In genomic region chr6:8951884-8952590, GRCm38 (mm10) we compare ENCODE assay signal across 11 mouse cellular contexts. TPM values are rescaled to one million over a fixed set of nuclear protein-coding genes. Genes with fewer than 3 reads are reported as not detected.
DNase-seq lines count a peak whose midpoint lies in the region; ATAC-seq and TF ChIP-seq lines count a peak whose summit lies in the region.
"Had no signal": no experiment of that assay in that cellular context is flagged by ENCODE, and none has a peak within 500 bp of the region (broad histone marks: within the 10 kb centered on the region; RNA-seq: fewer than 3 reads in every experiment).

No protein-coding gene starts in this region.

- H3K4me1 ChIP-seq in stomach, embryonic 15.5 days: peaks cover 5% of the 10 kb centered on the region
- no peaks in the 10 kb centered on the region for H3K4me1 ChIP-seq in stomach, postnatal 0 days (replicated peaks; ENCODE audit: control insufficient read depth, insufficient read depth)
- H3K4me1 ChIP-seq in midbrain, embryonic 10.5 days: peaks cover 56% of the 10 kb centered on the region

- H3K4me2 ChIP-seq in stomach, embryonic 15.5 days: peak overlapping the region; percentile 62
- H3K4me2 ChIP-seq in stomach, postnatal 0 days (replicated peaks; ENCODE audit: low read depth): no peak overlapping the region

- H3K9ac ChIP-seq in stomach, embryonic 15.5 days: no peak overlapping the region
- H3K9ac ChIP-seq in stomach, postnatal 0 days (ENCODE audit: low read length): no peak overlapping the region
- H3K9ac ChIP-seq: lung, embryonic 14.5 days had no signal

- no peak overlapping the region for H3K27ac ChIP-seq in stomach, embryonic 15.5 days
- no peak overlapping the region for H3K27ac ChIP-seq in stomach, postnatal 0 days (replicated peaks)
- no peak overlapping the region for H3K27ac ChIP-seq in midbrain, embryonic 10.5 days (replicated peaks)
- H3K27ac ChIP-seq: kidney, postnatal 0 days had no signal

- H3K36me3 ChIP-seq in stomach, embryonic 15.5 days: no peaks in the 10 kb centered on the region
- no peaks in the 10 kb centered on the region for H3K36me3 ChIP-seq in stomach, postnatal 0 days (ENCODE audit: control insufficient read depth, insufficient read depth, low read length)
- no peaks in the 10 kb centered on the region for H3K36me3 ChIP-seq in midbrain, embryonic 10.5 days

- TF ChIP-seq EP300 in stomach, postnatal 0 days (optimal IDR thresholded peaks at IDR 0.05): no peak

- DNase-seq in embryo, embryonic 10.5 days (ENCODE audit: low spot score): peak; percentile 10
- DNase-seq in embryo, embryonic 11 days: no peak
- no peak for DNase-seq in stomach, postnatal 0 days (ENCODE audit: low spot score)
- no peak for DNase-seq in midbrain, embryonic 10.5 days (ENCODE audit: low spot score)
- no peak for DNase-seq in adrenal gland, postnatal 25 days
- DNase-seq in spleen, postnatal 10 days (ENCODE audit: low spot score in 2 of 2): no peak

- ATAC-seq in stomach, embryonic 15.5 days (ENCODE audit: insufficient read depth, low FRiP score, low read depth): no peak
- no peak for ATAC-seq in stomach, postnatal 0 days (ENCODE audit: low FRiP score, low TSS enrichment)
- ATAC-seq in megakaryocyte, adult 5-6 weeks (ENCODE audit: poor library complexity, severe bottlenecking): no peak

- no peak for TF ChIP-seq CTCF in stomach, postnatal 0 days (IDR thresholded peaks at IDR 0.05; ENCODE audit: low read depth)

- 22% methylated on average over 15 of the region's 15 CpGs for WGBS in stomach, embryonic 15.5 days
- 24% methylated on average over 15 of the region's 15 CpGs for WGBS in stomach, postnatal 0 days
- 13% methylated on average over 15 of the region's 15 CpGs for WGBS in midbrain, embryonic 10.5 days

- H3K4me3 ChIP-seq in stomach, embryonic 15.5 days (replicated peaks): no peak overlapping the region
- no peak overlapping the region for H3K4me3 ChIP-seq in stomach, postnatal 0 days (ENCODE audit: low read depth, low read length)
- H3K4me3 ChIP-seq in midbrain, embryonic 10.5 days: peak overlapping the region; percentile 61; the same call in 1 of the 2 replicates
- H3K4me3 ChIP-seq: erythroblast, embryonic 14.5 days had no signal

- no peaks in the 10 kb centered on the region for H3K9me3 ChIP-seq in stomach, embryonic 15.5 days
- H3K9me3 ChIP-seq in stomach, postnatal 0 days (ENCODE audit: control insufficient read depth, low read length): no peaks in the 10 kb centered on the region
- H3K9me3 ChIP-seq in midbrain, embryonic 10.5 days (replicated peaks): no peaks in the 10 kb centered on the region

- H3K27me3 ChIP-seq in stomach, embryonic 15.5 days (replicated peaks): peaks cover 93% of the 10 kb centered on the region
- H3K27me3 ChIP-seq in stomach, postnatal 0 days (ENCODE audit: control insufficient read depth, insufficient read depth, low read length): peaks cover 25% of the 10 kb centered on the region
- H3K27me3 ChIP-seq in midbrain, embryonic 10.5 days (ENCODE audit: low read depth, poor library complexity, severe bottlenecking): peaks cover 100% of the 10 kb centered on the region

RNA-seq across cellular contexts. Expression of gene Nxph1, which starts 3.8 kb away (rescaled TPM):
- polyA plus RNA-seq in stomach, embryonic 15.5 days (2015; fragmentation: Nextera tagmentation; extraction: Ambion mirVana): 0.39 and 0.63 TPM in 2 replicates
- polyA plus RNA-seq in stomach, postnatal 0 days (2015; fragmentation: Nextera tagmentation; extraction: Ambion mirVana): 0.28 and 0.42 TPM in 2 replicates
- 0.72 and 2.0 TPM in 2 replicates for polyA plus RNA-seq in midbrain, embryonic 10.5 days (2016; fragmentation: Nextera tagmentation; extraction: Ambion mirVana)
- total RNA-seq in adrenal gland, postnatal 25 days (2021): 0.43 and 1.2 TPM in 2 replicates
- total RNA-seq in megakaryocyte, adult 5-6 weeks (2015): not detected in 2 replicates
- total RNA-seq in megakaryocyte, adult 5-6 weeks (2017): not detected in 2 replicates
- polyA plus RNA-seq: erythroblast, embryonic 14.5 days; kidney, postnatal 0 days; lung, embryonic 14.5 days had no signal
